Mouse (Mus musculus) liver, embryonic 13.5 days (tissue): ENCODE data around the gene Chil1. TPM values are rescaled to one million over a fixed set of nuclear protein-coding genes. Genes with fewer than 3 reads are reported as not detected.

Experiments used
- ATAC-seq: fragments of 200-750 bp; cut with Nextera tagmentation; 2 replicates; pipeline ENCODE4 v1.8.0; 2017; ENCODE audit warnings: low read depth, mild to moderate bottlenecking, moderate number of reproducible peaks, moderate library complexity
- DNase-seq: peaks from one replicate; pipeline ENCODE4 v3.0.0; 2022
- H3K27ac ChIP-seq: fragments of 300-500 bp; sonication (generic); 2 replicates; pipeline ENCODE4 v1.5.1; 2015; ENCODE audit warnings: moderate library complexity, mild to moderate bottlenecking, inconsistent platforms
- H3K27me3 ChIP-seq: fragments of 300-500 bp; sonication (generic); 2 replicates; pipeline ENCODE4 v1.6.1; 2015; ENCODE audit warnings: mild to moderate bottlenecking, inconsistent platforms
- H3K36me3 ChIP-seq: fragments of 300-500 bp; sonication (generic); 2 replicates; pipeline ENCODE4 v1.6.1; 2015; ENCODE audit warnings: mild to moderate bottlenecking, inconsistent platforms
- H3K4me1 ChIP-seq: fragments of 300-500 bp; sonication (generic); replicated peaks from 2 replicates; pipeline ENCODE4 v1.6.1; 2015; ENCODE audit warnings: inconsistent platforms
- H3K4me2 ChIP-seq: fragments of 300-500 bp; sonication (generic); 2 replicates; pipeline ENCODE4 v1.6.1; 2015; ENCODE audit warnings: inconsistent platforms, mild to moderate bottlenecking, moderate library complexity
- H3K4me3 ChIP-seq: fragments of 300-500 bp; sonication (generic); replicated peaks from 2 replicates; pipeline ENCODE4 v1.5.1; 2015; ENCODE audit warnings: mild to moderate bottlenecking, inconsistent platforms
- H3K9ac ChIP-seq: fragments of 300-500 bp; sonication (generic); 2 replicates; pipeline ENCODE4 v1.6.1; 2015; ENCODE audit warnings: mild to moderate bottlenecking, inconsistent platforms
- H3K9me3 ChIP-seq: fragments of 300-500 bp; sonication (generic); replicated peaks from 2 replicates; pipeline ENCODE4 v1.6.1; 2016; ENCODE audit warnings: inconsistent platforms
- WGBS: fragments of 180-500 bp; shearing (Covaris S2); methylation state at CpG from one replicate; pipeline ENCODE4 v1.1.7; 2015; ENCODE audit not compliant: insufficient replicate concordance; 5-methylcytosine and 5-hydroxymethylcytosine counted together
- polyA plus RNA-seq: library from polyadenylated mRNA; unstranded; fragments of >200 nt; fragmentation: Nextera tagmentation; extraction: Ambion mirVana; gene quantifications from 2 replicates; pipeline ENCODE4 v1.2.1, GENCODE M21; 2015

Gene Chil1
- polyA plus RNA-seq: 1.8 and 2.4 TPM in 2 replicates

DNA sequence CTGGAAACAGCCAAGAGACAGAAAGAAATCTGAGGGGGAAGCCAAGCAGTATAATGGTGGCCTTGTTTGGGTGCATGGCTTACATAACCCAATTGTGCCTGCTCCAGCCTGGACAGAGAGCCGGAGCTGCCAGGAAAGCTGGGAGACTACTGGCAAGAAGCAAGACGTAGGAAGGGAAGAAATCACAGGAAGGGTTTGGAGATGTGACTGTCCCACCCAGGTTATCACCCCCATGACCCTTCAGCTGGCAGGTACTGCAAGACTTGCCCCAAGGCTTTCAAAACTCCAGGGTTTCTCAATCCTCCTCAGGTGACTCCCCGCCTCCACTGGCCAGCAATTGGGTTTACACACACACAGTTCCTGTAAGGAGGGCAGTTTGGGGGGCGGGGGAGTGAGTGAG, at the start of gene Chil1:
TSS of gene Chil1 (plus strand) at position 152 of the 400 bp plus-strand sequence.
- Histone ChIP-seq H3K27me3 (peaks cover 9% of the 10 kb centered on the region; the same call in 1 of the 2 replicates), H3K4me2 (no peak within 1 kb of the TSS), H3K4me1 (peaks cover 5% of the 10 kb centered on the region; the same call in 1 of the 2 replicates), H3K36me3 (no peaks in the 10 kb centered on the region), H3K27ac (no peak within 1 kb of the TSS), H3K9me3 (no peaks in the 10 kb centered on the region), H3K4me3 (no peak within 1 kb of the TSS), H3K9ac (no peak within 1 kb of the TSS)
- DNase-seq (no peak), ATAC-seq (no peak)
- WGBS: 54% methylated on average over 4 of the region's 4 CpGs

DNA sequence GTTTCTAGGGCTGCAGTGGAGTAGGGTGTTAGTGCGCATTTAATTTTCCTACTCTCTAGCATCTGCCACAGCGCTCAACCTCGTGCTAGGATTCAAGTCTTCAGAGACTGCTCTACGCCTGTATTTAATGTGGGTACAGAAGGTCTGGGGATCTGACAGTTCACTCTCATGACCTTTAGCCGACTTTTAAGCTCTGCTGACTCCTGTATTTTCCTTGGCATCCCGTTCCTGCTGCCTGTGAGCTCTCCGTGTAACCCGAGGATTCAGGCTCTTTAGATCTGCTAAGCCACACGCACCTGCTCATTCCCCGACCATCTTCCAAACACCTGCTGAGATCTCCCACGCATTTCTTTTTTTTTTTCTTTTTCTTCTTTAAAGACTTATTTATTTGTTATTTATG, 48.7 kb upstream of the Chil1 start:
- H3K9me3 ChIP-seq: no peaks in the 10 kb centered on the region
- H3K27me3 ChIP-seq: no peaks in the 10 kb centered on the region
- H3K36me3 ChIP-seq: no peaks in the 10 kb centered on the region
- no peaks in the 10 kb centered on the region for H3K4me1 ChIP-seq
- WGBS: 70% methylated on average over 11 of the region's 11 CpGs
- H3K4me2 ChIP-seq: no peak overlapping the region
- DNase-seq (no peak), ATAC-seq (no peak)
- no peak overlapping the region for H3K27ac ChIP-seq
- H3K4me3 ChIP-seq: no peak overlapping the region
- no peak overlapping the region for H3K9ac ChIP-seq

DNA sequence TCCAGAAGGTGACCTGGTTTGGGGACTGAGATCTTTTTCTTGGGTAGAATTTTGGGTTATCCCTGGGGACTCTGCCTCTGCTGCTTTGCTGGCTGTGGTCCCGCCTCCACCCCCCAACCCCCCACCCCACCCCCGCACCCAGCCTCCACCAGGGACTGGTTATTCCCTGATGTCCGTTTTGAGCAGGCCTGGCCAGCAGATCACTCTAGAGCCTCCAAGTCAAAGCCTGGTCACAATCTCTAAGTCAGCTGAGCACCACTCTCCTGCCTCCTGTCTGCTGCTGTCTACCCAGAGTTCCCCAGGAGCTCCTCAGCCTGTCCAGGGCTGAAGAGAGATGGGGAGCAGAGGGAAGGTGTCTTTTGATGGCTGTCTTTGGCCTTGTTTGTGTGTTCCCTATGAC, 45.6 kb upstream of the Chil1 start:
- 64% methylated on average over 3 of the region's 3 CpGs for WGBS
- no peak overlapping the region for H3K9ac ChIP-seq
- no peak for ATAC-seq
- H3K4me3 ChIP-seq: no peak overlapping the region
- DNase-seq: no peak
- H3K4me1 ChIP-seq: no peaks in the 10 kb centered on the region
- no peaks in the 10 kb centered on the region for H3K36me3 ChIP-seq
- no peak overlapping the region for H3K27ac ChIP-seq
- H3K4me2 ChIP-seq: no peak overlapping the region
- H3K27me3 ChIP-seq: no peaks in the 10 kb centered on the region
- no peaks in the 10 kb centered on the region for H3K9me3 ChIP-seq

DNA sequence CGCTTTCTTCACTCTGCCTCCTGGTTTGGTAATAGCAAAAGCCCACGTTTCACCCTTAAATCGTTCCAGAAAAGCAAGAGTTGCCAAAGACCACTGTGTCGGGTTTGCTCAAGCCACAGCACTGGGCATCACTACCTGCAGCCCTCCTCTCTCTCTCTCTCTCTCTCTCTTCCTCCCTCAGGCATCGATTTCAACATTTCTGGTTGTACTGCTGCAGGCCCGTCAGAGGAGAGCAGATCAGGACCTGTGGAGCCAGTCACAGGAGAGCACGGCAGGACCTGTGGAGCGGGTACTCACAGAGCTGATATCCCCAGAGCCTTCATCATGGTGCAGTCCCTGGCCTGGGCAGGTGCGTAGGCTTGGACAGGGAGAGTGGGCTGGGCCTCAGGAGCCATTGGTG, 43.6 kb upstream of the Chil1 start:
- no peak for DNase-seq
- no peak overlapping the region for H3K9ac ChIP-seq
- no peak for ATAC-seq
- no peaks in the 10 kb centered on the region for H3K4me1 ChIP-seq
- no peaks in the 10 kb centered on the region for H3K9me3 ChIP-seq
- WGBS: 73% methylated on average over 9 of the region's 9 CpGs
- no peak overlapping the region for H3K4me2 ChIP-seq
- H3K4me3 ChIP-seq: no peak overlapping the region
- no peak overlapping the region for H3K27ac ChIP-seq
- peaks cover 6% of the 10 kb centered on the region for H3K27me3 ChIP-seq
- no peaks in the 10 kb centered on the region for H3K36me3 ChIP-seq

DNA sequence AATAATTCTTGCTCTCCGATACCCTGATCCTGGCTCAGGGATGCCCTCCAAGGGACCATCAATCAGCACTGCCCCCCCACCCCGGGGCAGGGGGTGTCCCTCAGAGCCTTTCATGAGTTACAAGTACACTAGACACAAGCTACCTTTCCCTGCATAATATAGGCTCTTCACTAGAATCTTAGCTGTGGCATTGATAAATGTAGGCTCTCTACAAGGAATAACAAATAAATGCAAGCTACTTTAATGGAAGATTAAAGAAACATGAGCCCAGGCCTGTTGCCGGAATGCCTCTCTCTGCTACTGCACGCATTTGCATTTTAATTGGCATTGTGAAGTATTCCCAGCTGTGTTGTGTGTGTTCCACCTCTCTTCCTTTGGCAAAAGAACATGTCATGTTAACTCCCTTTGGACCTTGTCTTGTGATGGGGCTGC, 39.6 kb upstream of the Chil1 start:
- Histone ChIP-seq H3K4me2 (no peak overlapping the region), H3K27me3 (peaks cover 9% of the 10 kb centered on the region), H3K4me1 (no peaks in the 10 kb centered on the region), H3K9me3 (no peaks in the 10 kb centered on the region), H3K36me3 (no peaks in the 10 kb centered on the region), H3K9ac (no peak overlapping the region), H3K27ac (no peak overlapping the region), H3K4me3 (no peak overlapping the region)
- DNase-seq (no peak), ATAC-seq (no peak)
- WGBS: 66% methylated on average over 4 of the region's 4 CpGs

DNA sequence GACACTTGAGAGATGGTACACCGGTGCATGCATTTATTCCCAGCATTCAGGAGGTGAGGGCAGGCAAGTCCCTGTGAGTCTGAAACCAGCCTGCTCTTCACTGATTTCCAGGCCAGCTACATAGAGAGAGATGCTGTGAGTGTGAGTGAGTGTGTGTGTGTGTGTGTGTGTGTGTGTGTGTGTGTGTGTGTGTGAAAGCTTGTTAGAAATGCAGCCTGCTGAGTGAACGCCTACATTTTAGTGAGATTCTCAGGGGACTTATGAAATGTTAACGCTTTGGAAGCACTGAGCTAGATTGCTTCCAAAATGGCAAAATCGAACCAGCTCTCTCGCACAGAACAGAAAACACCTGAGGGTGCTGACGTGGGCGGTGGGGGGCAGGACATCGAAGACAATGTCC, 35.9 kb upstream of the Chil1 start:
- H3K27ac ChIP-seq: no peak overlapping the region
- H3K9me3 ChIP-seq: no peaks in the 10 kb centered on the region
- peaks cover 9% of the 10 kb centered on the region for H3K4me1 ChIP-seq
- WGBS: 73% methylated on average over 8 of the region's 8 CpGs
- ATAC-seq: no peak
- peaks cover 9% of the 10 kb centered on the region for H3K27me3 ChIP-seq
- no peaks in the 10 kb centered on the region for H3K36me3 ChIP-seq
- no peak overlapping the region for H3K4me3 ChIP-seq
- no peak overlapping the region for H3K9ac ChIP-seq
- H3K4me2 ChIP-seq: no peak overlapping the region
- DNase-seq: no peak

DNA sequence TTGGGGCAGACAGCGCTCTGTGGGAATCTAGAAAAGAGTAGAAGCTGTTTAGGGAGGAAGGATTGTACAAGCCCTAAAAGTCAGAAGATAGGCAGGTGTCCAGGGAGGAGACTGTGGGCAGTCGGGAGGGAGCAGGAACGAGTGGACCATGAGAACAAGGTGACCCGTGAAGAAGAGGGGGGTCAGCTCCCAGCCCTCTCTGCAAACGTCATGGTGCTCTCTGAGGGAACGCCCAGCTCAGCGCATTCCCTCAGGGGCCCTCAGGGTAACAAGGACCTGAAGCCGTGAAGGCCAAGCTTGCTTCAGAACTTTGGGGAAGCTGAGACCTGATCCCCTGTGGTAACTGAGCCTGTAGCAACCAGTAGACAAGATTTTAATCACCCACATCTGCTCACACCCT, 31.9 kb upstream of the Chil1 start:
- no peaks in the 10 kb centered on the region for H3K36me3 ChIP-seq
- H3K4me1 ChIP-seq: peaks cover 45% of the 10 kb centered on the region
- no peak for ATAC-seq
- H3K9me3 ChIP-seq: no peaks in the 10 kb centered on the region
- H3K27me3 ChIP-seq: no peaks in the 10 kb centered on the region
- no peak overlapping the region for H3K4me2 ChIP-seq
- DNase-seq: no peak
- 50% methylated on average over 8 of the region's 8 CpGs for WGBS
- H3K9ac ChIP-seq: no peak overlapping the region
- no peak overlapping the region for H3K27ac ChIP-seq
- H3K4me3 ChIP-seq: no peak overlapping the region

DNA sequence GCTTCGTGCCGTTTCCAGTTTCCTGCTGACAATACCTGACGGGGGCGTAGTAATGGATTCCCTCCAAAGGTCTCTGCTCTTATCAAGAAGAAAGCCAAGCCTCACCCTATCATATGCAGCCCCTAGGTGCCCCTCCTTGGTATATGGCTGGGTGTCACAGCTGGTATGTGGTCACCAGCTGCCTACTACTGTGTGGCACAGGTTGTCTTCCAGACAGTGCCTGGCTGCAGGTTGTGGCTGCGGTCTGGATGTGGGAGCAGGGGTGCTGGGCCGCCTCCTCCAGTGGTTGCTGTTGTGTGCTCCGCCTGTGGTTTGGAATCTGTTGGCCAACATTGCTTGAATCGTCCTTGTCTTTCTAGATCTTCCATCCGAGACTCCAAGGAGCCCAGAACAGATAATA, 31.2 kb upstream of the Chil1 start:
- Histone ChIP-seq H3K27me3 (no peaks in the 10 kb centered on the region), H3K4me2 (no peak overlapping the region), H3K4me3 (no peak overlapping the region), H3K4me1 (peaks cover 51% of the 10 kb centered on the region), H3K9me3 (no peaks in the 10 kb centered on the region), H3K27ac (no peak overlapping the region), H3K9ac (no peak overlapping the region), H3K36me3 (no peaks in the 10 kb centered on the region)
- ATAC-seq (no peak), DNase-seq (no peak)
- 63% methylated on average over 9 of the region's 9 CpGs for WGBS

DNA sequence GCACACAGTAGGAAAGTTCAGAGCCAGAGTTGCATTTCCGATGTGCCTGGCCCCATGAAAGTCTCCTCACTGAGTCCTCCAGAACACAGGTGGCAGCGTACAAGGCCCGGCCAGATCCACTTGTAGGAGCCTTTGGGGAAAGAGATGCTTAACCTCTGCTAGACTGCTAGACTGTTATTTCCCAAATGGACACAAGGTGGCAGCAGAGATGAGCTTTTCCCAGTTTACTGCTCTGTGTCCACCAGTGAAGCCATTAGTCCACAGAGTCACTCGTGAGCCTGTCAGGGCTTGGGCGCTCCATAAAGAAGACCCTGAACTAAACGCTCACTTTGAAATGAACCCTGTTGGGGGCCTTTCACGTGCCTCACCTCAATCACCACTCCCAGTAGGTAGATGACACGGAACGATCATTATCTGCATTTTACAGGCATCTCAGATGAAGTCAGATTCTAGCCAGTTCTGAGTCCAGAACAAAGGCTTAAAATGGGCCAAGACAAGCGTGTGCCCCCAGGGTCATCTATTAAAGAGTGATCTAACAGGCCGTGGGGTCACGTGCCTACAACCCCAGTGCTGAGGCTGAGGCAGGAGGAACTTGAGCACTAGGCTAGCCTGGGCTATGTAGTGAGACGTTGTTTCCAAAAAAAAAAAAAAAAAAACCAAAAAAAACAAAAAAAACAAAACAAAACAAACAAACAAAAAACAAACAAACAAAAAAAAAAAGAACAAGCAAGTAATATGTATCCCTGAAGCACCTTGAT, 30.1 kb upstream of the Chil1 start:
- H3K4me1 ChIP-seq: peaks cover 51% of the 10 kb centered on the region
- DNase-seq: peak; percentile 73
- no peaks in the 10 kb centered on the region for H3K36me3 ChIP-seq
- no peak overlapping the region for H3K9ac ChIP-seq
- 0 out of 2 replicates have a peak, but pooled peaks have one; percentile 52 for ATAC-seq
- H3K27ac ChIP-seq: no peak overlapping the region
- H3K27me3 ChIP-seq: no peaks in the 10 kb centered on the region
- no peaks in the 10 kb centered on the region for H3K9me3 ChIP-seq
- WGBS: 20% methylated on average over 13 of the region's 13 CpGs
- no peak overlapping the region for H3K4me3 ChIP-seq
- no peak overlapping the region for H3K4me2 ChIP-seq

DNA sequence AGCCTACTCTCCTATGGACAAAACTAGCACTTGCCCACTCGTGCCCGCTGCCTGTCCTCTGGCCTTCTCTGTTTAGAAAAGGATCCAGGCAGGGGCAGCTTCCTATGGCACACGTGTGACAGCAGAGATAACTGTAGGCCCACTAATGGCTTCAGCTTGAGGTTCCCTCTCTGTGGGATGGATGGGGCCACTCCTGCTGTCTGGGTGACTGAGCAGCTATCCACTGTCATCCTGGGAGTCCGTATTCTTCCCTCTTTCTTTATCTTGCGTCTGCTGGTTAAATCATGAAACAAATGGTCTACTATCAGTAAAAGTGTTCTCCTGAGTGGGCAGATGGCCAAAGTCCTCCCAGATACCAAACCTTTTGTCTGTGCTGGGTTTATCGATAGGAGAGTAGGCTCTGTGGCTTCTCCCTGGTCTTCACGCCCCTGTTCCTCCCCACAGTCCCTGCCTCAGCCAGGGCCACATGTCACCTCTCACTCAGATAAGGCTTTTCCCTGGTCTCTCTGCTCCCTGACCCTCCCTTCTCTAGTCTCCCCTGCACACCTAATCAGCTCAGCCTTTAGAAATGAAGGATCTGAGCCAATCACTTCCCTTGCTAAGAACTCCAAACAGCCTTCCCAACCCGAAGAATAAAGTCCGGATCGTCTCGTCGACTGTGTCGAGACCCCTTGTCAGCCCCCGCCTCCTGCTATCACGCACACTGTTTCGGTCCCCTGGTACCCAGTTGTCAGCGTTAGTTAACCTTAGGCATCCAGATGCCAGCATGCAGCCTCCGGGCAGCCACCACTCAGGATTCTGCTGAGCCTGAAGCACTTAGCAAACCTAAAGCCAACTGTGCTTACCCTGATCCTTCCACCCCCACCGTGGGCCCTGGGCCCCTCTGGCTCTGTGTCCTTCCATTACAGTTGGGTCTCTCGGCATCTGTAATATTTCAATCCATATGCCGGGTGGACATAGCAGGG, 29.1 kb upstream of the Chil1 start:
- no peak overlapping the region for H3K4me3 ChIP-seq
- no peaks in the 10 kb centered on the region for H3K36me3 ChIP-seq
- H3K9me3 ChIP-seq: no peaks in the 10 kb centered on the region
- ATAC-seq (peak; percentile 79), DNase-seq (peak; percentile 35)
- 45% methylated on average over 21 of the region's 21 CpGs for WGBS
- peaks cover 51% of the 10 kb centered on the region for H3K4me1 ChIP-seq
- H3K4me2 ChIP-seq: no peak overlapping the region
- H3K9ac ChIP-seq: 0 out of 2 replicates have a peak overlapping the region, but pooled peaks have one; percentile 37
- no peak overlapping the region for H3K27ac ChIP-seq
- H3K27me3 ChIP-seq: no peaks in the 10 kb centered on the region

DNA sequence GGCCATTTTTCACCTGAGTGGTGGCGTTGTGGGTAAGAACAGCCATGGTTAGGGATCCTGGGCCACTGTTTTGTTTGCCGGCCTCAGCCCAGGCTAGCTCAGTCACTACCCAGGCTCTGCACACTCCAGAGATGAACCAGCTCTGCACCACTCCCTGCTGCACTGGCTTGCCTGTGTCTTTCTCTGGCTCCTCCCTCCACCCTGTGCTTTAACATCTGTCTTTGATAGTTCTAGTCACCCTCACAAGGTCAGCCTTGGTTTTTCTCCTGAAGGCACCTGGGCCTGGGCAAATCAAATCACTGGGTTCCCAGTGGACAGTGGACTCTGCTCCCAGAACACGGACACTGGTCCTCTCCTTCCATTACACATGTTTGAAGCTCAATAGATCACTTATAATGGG, 27.9 kb upstream of the Chil1 start:
- H3K4me1 ChIP-seq: peaks cover 51% of the 10 kb centered on the region
- no peaks in the 10 kb centered on the region for H3K27me3 ChIP-seq
- 69% methylated on average over 3 of the region's 3 CpGs for WGBS
- no peak for DNase-seq
- no peak overlapping the region for H3K4me3 ChIP-seq
- no peak overlapping the region for H3K9ac ChIP-seq
- ATAC-seq: no peak
- H3K27ac ChIP-seq: no peak overlapping the region
- no peak overlapping the region for H3K4me2 ChIP-seq
- no peaks in the 10 kb centered on the region for H3K9me3 ChIP-seq
- no peaks in the 10 kb centered on the region for H3K36me3 ChIP-seq
